Mouse (Mus musculus) layer of hippocampus, adult 11-12 months (tissue): ENCODE measurements around the gene Pjvk.

Experiments used
- DNase-seq: peaks from one replicate; pipeline ENCODE4 v3.0.0; 2022; ENCODE audit warnings: low spot score

Pjvk gene

GRCm38 (mm10) chr2:76667200-76667599 is 18.9 kb downstream of the Pjvk start:
- DNase-seq, result no peak

- no peak for DNase-seq
These were observed 23.4 kb downstream of the Pjvk start for GRCm38 (mm10) chr2:76671641-76672040.

GRCm38 (mm10) chr2:76672134-76672745 is 24.0 kb downstream of the Pjvk start:
- DNase-seq, result no peak

DNA sequence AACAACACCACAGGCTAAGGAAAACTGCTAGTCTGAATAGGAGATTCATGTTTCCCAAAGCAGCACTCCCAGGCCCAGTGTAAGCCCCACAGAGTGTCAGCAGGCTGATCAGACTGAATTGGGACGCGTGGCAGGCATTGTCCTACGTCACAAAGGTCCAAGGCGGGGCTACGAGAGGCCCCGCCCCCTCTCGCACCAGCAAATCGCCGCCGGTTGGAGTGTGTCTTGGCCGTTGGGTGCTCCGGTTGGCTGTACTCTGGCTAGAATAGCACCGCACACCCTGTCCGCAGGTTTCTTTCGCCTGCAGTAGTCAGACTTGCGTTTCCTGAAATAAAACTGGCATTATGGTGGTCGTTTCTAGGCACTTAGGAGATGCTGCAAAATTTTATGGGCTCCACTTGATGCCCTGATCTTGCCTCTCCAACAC is 24.7 kb downstream of the Pjvk start, which contains the start of gene Fkbp7:
Fkbp7 (minus strand) TSS at position 151 of the 427 bp plus-strand sequence.
- DNase-seq, result peak; percentile 93

DNA sequence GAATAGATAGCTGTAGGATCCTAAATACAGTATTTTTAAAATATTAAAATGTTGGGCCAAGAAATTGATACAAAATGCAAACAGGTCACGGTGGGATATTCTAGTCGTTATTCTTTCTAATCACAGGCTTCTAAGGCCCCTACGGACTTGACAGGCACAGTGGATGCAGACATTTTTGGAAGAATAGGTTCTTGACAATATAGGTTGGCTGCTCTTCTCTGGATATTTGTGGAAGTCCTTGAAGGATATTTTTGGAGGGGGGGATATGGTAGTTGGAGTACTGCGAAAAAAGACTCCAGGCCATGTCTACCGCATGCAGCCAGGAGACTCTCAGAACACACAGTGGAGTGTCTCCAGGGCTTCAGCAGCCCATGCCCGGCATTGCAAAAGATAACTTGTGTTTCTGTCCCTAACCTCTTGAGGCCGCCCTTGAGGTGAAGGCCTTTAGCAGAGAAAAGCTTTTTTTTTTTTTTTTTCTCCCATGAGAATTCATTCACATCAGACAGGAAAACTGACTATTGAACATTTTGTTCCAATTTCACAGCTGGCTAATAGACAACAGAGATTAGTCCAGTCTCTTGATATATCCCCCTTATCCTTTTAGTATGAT is 25.3 kb downstream of the Pjvk start:
- DNase-seq, result peak; percentile 45

- DNase-seq, result peak; percentile 86
These were observed 26.6 kb downstream of the Pjvk start, which contains the start of gene Plekha3 for GRCm38 (mm10) chr2:76674725-76675427. Gene Plekha3 (plus strand): TSS chr2:76675281.

GRCm38 (mm10) chr2:76675451-76675850 is 27.2 kb downstream of the Pjvk start:
- DNase-seq, result no peak

GRCm38 (mm10) chr2:76675949-76676348 is 27.7 kb downstream of the Pjvk start:
- no peak for DNase-seq

DNA sequence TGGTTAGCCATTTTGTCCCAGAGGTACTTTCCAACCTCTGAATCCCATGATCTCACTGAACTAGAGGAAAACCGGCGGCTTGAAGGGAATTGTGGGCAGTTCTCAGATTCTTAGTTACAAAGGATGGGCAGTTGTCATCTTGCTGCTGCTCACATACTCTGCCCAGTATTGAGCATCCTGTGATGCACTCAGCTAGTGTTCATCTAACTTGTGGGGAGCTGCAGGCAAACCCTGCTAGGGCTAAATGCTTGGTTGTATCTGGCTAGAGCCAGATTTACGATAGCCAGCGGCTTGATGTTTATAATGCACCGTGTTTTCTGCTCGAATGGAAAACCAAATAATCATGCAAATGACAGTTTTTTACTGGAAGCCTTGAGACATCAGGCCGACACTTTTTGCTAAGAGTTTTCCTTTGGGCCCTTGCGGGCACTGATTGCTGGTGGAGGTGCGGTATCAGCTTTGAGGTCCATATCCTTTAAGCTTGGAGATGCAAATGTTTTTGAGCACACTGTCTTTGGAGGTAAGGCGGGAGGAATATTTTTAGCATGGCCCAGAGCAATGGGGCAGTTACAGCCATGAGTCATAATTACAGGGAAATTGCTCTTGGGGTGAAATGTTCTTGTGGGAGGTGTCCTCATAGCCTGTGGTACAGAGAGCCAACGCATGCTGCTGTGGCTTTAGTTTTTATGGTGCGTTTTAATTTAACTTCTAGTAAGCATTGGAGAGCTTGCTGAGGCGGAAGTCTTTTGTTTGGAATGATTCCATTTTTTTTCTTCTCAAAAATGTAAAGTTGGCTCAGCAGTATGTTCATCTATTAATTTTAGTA is 28.3 kb downstream of the Pjvk start:
- no peak for DNase-seq

GRCm38 (mm10) chr2:76682301-76682700 is 34.0 kb downstream of the Pjvk start:
- no peak for DNase-seq

DNA sequence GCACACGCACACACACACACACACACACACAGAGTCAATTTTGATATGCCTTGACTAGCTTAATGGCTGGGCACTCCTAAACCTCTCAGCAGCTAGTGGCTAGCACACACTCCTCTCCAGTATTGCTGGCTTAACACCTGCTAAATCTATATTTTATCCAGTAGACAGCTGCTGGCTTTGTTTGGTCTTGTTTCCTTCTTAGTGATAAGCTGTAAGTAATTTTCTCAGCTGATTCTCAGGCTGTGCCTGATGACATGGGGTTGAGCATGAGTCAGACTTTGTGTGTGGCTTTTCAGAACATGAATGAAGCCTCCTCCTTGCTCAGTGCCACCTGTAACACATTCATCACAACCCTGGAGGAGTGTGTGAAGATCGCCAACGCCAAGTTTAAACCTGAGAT is 38.7 kb downstream of the Pjvk start:
- DNase-seq, result no peak

- no peak for DNase-seq
These were observed 39.3 kb downstream of the Pjvk start for GRCm38 (mm10) chr2:76687608-76688007.

- no peak for DNase-seq
These were observed 39.9 kb downstream of the Pjvk start for GRCm38 (mm10) chr2:76688162-76688561.

DNA sequence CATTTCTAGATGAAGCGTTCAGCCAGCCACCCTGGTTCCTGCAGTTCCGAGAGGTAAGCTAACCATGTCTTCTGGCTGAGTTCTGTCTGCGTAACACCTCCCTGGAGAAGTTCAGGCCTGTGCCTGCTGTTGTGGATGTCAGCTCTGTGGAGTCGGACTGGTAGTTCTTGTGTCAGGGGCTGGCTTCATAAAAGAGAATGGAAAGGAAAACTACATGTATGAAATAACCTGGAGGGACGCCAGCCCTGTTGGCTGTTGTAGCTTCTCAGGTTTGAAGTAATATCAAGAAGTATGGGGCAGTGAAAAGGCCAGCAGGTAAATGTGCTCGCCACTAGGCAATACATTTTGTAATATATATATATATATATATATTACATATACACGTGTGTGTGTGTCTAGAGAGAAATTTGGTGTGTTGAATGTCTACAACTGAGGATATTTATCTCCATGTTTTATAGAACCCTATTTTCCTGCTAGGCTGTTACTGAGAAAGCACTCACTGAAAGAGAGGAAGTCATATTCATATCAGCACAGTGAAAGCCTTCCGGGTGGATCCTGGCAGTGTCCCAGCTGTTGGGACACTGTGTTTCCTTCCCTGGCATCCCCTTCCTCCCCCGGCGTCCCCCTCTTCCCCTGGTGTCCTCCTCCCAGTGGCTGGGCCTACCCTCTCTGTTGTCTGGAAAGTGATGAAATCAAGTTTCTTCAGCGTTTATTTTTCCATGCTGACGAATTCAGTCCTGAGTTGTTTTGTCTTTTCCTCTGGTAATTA is 42.3 kb downstream of the Pjvk start:
- DNase-seq, result no peak

GRCm38 (mm10) chr2:76693765-76694164 is 45.5 kb downstream of the Pjvk start:
- no peak for DNase-seq

- no peak for DNase-seq
These were observed 47.0 kb downstream of the Pjvk start for GRCm38 (mm10) chr2:76695290-76695689.

DNA sequence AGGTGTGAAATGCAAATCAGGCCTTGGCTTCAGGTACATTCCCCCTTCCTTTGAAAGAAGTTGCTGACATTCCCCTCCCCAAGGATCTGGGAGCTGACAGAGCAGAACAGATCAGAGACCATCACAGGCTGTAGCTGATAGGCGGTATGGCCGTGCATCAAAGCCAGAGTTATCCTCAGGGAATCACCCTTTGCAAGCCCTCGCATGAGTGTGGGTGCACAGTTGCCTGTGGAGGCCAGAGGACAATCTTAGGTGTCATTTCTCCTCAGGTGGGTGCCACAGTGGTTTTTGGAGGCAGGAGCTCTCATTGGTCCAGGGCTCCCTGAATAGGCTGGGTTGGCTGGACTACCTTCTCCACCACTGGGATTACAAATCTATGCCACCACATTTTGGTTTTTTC is 53.9 kb downstream of the Pjvk start:
- no peak for DNase-seq

GRCm38 (mm10) chr2:76702751-76703150 is 54.5 kb downstream of the Pjvk start:
- DNase-seq, result no peak

GRCm38 (mm10) chr2:76705655-76706054 is 57.4 kb downstream of the Pjvk start:
- DNase-seq, result no peak
